Mouse (Mus musculus): ENCODE results near the gene Cops3.

Cops3 gene

GRCm38 (mm10) chr11:59811211-59811610, 28.4 kb downstream of the Cops3 start:
- in situ Hi-C loops (cut with MseI, MboI): no loop called here

- in situ Hi-C loops (cut with MseI, MboI): no loop called here
Observed at GRCm38 (mm10) chr11:59810480-59811158, 29.0 kb downstream of the Cops3 start.

- in situ Hi-C loops (cut with MseI, MboI): no loop called here
Observed at GRCm38 (mm10) chr11:59809670-59810474, 29.8 kb downstream of the Cops3 start, which contains the start of gene Flcn. Flcn (minus strand) TSS chr11:59810016.

GRCm38 (mm10) chr11:59809071-59809669, 30.5 kb downstream of the Cops3 start:
- in situ Hi-C loops (cut with MseI, MboI): no loop called here

GRCm38 (mm10) chr11:59808170-59808960, 31.3 kb downstream of the Cops3 start:
- in situ Hi-C loops (cut with MseI, MboI): no loop called here

- in situ Hi-C loops (cut with MseI, MboI): no loop called here
Observed at GRCm38 (mm10) chr11:59805656-59806055, 34.0 kb downstream of the Cops3 start.

- in situ Hi-C loops (cut with MseI, MboI): no loop called here
Observed at GRCm38 (mm10) chr11:59805256-59805655, 34.4 kb downstream of the Cops3 start.

- in situ Hi-C loops (cut with MseI, MboI): no loop called here
Observed at GRCm38 (mm10) chr11:59804409-59805110, 35.1 kb downstream of the Cops3 start.

GRCm38 (mm10) chr11:59803516-59803915, 36.1 kb downstream of the Cops3 start:
- in situ Hi-C loops (cut with MseI, MboI): no loop called here

- in situ Hi-C loops (cut with MseI, MboI): no loop called here
Observed at GRCm38 (mm10) chr11:59801881-59802280, 37.8 kb downstream of the Cops3 start.

GRCm38 (mm10) chr11:59800412-59800811, 39.2 kb downstream of the Cops3 start:
- in situ Hi-C loops (cut with MseI, MboI): no loop called here

GRCm38 (mm10) chr11:59793390-59793789, 46.2 kb downstream of the Cops3 start:
- in situ Hi-C loops (cut with MseI, MboI): no loop called here

GRCm38 (mm10) chr11:59789311-59789710, 50.3 kb downstream of the Cops3 start:
- in situ Hi-C loops (cut with MseI, MboI): no loop called here

- in situ Hi-C loops (cut with MseI, MboI): no loop called here
Observed at GRCm38 (mm10) chr11:59787199-59787781, 52.3 kb downstream of the Cops3 start, which contains the start of gene Pld6. Pld6 (minus strand) TSS chr11:59787645.

- in situ Hi-C loops (cut with MseI, MboI): no loop called here
Observed at GRCm38 (mm10) chr11:59786444-59787198, 53.0 kb downstream of the Cops3 start.

GRCm38 (mm10) chr11:59783591-59783990, 56.0 kb downstream of the Cops3 start:
- in situ Hi-C loops (cut with MseI, MboI): no loop called here

GRCm38 (mm10) chr11:59782091-59782590, 57.5 kb downstream of the Cops3 start:
- in situ Hi-C loops (cut with MseI, MboI): no loop called here

GRCm38 (mm10) chr11:59780241-59780640, 59.4 kb downstream of the Cops3 start:
- in situ Hi-C loops (cut with MseI, MboI): no loop called here

GRCm38 (mm10) chr11:59779406-59779805, 60.2 kb downstream of the Cops3 start:
- in situ Hi-C loops (cut with MseI, MboI): loop anchor here in 1 of 2 experiments (10.0 kb wide), 1 partner anchor 155 kb away; no protein-coding TSS in a partner anchor

GRCm38 (mm10) chr11:59778874-59779223, 60.8 kb downstream of the Cops3 start:
- in situ Hi-C loops (cut with MseI, MboI): loop anchor here in 1 of 2 experiments (10.0 kb wide), 1 partner anchor 154 kb away; no protein-coding TSS in a partner anchor

All from mouse trophoblast stem cell (cell line).